Mouse (Mus musculus): ENCODE measurements around the gene Gm4491.

Gm4491 gene

GRCm38 (mm10) chr14:57115823-57116544, at the start of gene Gm4491:
Gene Gm4491 (minus strand): TSS chr14:57115883.
- no peak for DNase-seq (ENCODE audit: low spot score)

DNA sequence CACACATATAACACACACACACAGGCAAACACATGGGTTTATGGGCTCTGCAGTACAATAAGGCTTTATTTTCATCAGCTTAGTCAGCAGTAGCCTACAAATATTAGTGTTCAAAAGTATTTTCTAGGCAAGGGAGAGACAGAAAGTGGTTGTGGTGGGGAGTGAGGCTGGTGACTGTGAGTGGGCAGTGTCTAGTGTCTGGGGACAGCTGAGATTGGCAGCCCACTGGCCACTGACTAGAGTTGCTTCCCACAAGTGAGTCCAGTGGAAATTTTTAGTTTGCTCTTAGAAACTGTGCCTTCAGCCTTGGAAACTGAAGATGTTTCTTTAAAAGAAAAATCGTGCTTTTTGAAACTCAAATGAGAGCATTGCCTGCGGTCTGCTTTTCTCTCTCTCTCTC, 46.1 kb upstream of the Gm4491 start:
- no peak for DNase-seq (ENCODE audit: low spot score)

GRCm38 (mm10) chr14:57161201-57161600, 45.5 kb upstream of the Gm4491 start:
- DNase-seq (ENCODE audit: low spot score) = no peak

GRCm38 (mm10) chr14:57154916-57155315, 39.2 kb upstream of the Gm4491 start:
- DNase-seq (ENCODE audit: low spot score) = no peak

GRCm38 (mm10) chr14:57145741-57146140, 30.1 kb upstream of the Gm4491 start:
- no peak for DNase-seq (ENCODE audit: low spot score)

GRCm38 (mm10) chr14:57135265-57135664, 19.6 kb upstream of the Gm4491 start:
- DNase-seq (ENCODE audit: low spot score) = no peak

DNA sequence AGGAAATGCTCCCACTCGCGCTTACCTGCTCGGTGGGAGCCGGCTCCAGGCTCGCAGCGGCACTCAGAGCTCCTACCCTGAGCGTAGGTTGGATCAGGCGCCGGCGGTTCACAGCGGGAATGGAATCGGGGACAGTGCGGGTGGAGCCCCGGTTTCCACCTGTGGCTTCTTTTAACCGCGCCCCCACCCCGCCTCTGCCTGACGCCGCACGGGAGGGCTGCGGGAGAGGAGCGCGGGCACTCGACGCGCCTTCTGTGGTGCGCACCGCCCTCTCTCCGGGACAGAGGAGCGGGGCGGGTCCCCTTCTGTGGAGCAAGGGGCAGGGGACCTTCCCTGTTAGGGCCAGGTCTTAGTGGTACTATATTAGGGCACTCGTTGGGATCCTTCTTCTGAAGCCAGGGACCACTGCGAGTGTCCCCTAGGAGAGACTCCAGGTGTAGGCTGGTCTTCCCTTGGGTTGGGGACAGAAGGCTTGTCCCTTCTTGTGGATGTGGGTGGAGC, 17.5 kb upstream of the Gm4491 start, which contains the start of gene Gjb6:
Gjb6 (minus strand) TSS at position 451 of the 501 bp plus-strand sequence.
- no peak for DNase-seq (ENCODE audit: low spot score)

- peak; percentile 36 for DNase-seq (ENCODE audit: low spot score)
Measured at GRCm38 (mm10) chr14:57127383-57127782, 11.7 kb upstream of the Gm4491 start.

- DNase-seq (ENCODE audit: low spot score) = no peak
Measured at GRCm38 (mm10) chr14:57122295-57122694, 6.6 kb upstream of the Gm4491 start.

DNA sequence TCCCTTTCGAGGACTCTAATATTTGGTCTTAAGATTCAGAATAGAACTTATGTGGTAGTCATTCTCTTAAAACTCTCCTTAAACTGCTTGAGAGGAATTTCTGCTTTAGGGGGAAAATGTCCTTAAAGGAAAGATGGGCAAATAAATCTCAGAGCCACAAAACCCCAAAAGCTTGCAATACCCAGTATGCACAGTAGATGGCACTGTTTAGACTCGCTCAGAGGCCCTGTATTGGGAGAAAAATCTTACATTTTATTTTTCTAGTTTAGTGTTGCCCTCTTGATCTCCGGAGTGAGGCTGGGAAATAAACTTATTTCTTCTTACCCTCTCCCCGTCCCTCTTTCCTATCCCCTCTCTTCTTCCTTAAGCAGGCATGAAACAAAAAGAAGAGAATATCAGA, 6.5 kb downstream of the Gm4491 start:
- peak; percentile 27 for DNase-seq (ENCODE audit: low spot score)

GRCm38 (mm10) chr14:57107916-57108315, 7.8 kb downstream of the Gm4491 start:
- DNase-seq (ENCODE audit: low spot score) = no peak

- DNase-seq (ENCODE audit: low spot score) = no peak
Measured at GRCm38 (mm10) chr14:57107091-57107490, 8.6 kb downstream of the Gm4491 start.

DNA sequence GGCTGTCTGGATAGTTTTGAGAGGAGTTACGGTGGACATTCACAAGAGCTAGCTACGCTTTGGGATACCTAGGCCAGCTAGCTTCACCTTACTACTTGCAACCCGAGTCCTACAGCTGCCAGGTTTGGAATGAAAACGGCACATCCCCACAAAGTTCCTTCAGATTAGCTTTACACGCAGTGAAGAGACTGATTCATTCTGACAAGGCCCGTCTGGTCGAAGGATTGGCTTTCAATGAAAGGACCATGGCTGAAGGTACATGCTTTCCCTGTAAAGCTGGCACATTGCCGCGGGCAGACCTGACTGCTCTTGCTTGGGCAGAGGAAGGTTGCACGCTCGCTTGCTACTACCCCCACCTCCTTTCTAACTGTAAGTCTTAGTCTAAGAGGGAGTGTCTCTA, 10.0 kb downstream of the Gm4491 start:
- no peak for DNase-seq (ENCODE audit: low spot score)

DNA sequence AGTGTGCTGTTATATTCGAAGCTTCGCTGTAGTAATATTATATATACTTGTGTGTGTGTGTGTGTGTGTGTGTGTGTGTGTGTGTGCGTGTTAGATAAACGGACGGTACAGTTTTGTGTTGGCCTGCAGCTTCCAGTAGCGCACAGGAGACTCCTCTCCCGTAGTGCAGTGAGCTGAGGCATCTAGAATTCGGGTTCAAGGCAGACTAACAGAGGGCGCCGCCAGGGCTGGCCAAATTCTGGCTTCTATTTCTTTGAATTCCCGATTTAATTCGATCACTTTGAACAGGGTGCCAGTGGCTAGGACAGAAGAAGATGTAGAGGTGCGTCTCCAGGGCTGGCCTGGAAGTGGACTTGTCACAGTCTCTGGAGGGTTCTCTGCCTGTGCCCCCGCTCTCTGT, 10.6 kb downstream of the Gm4491 start:
- no peak for DNase-seq (ENCODE audit: low spot score)

- peak; percentile 65 for DNase-seq (ENCODE audit: low spot score)
Measured at GRCm38 (mm10) chr14:57104106-57105023, 11.3 kb downstream of the Gm4491 start, which contains the start of gene Gjb2. Gene Gjb2 (minus strand): TSS chr14:57104702.

GRCm38 (mm10) chr14:57103711-57104105, 12.0 kb downstream of the Gm4491 start:
- DNase-seq (ENCODE audit: low spot score) = no peak

- DNase-seq (ENCODE audit: low spot score) = no peak
Measured at GRCm38 (mm10) chr14:57103121-57103520, 12.6 kb downstream of the Gm4491 start.

- DNase-seq (ENCODE audit: low spot score) = no peak
Measured at GRCm38 (mm10) chr14:57101623-57102022, 14.1 kb downstream of the Gm4491 start.

DNA sequence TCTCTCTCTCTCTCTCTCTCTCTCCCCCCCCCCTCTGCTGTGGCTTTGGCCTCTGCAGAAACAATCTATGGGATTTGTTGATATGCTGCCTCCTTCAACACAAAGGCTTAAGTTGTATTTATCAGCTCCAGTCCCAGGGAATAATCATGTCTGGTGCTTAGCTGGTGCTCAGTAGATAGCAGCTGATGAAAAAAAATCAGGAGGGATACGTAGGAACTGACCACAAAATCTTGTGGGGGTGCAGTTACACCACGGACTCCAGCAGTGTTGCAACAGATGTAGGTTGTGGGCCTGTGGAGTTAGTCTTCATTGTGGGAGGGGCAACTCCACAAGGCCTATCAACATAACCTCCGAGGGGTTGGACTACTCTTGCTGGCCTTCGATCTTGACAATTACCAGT, 19.8 kb downstream of the Gm4491 start:
- DNase-seq (ENCODE audit: low spot score) = no peak

DNA sequence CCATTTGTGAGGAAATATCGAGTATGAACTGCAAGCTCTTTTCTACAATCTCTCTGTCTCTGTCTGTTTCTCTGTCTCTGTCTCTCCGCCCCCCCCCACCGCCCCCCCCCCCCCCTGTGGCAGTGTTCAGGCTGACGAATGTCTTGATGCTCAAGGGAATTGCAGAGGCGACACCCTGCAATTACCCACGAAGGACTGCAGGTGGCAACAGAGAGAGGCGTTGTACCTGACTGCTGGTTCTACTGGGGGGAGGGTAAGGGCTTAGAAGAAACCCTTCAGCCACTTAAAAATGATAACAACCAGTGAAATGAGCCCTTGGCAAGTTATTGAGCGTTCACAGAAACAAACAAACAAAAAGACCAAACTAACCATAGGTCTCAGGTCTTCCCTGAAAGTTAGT, 22.7 kb downstream of the Gm4491 start:
- DNase-seq (ENCODE audit: low spot score) = peak; percentile 48

DNA sequence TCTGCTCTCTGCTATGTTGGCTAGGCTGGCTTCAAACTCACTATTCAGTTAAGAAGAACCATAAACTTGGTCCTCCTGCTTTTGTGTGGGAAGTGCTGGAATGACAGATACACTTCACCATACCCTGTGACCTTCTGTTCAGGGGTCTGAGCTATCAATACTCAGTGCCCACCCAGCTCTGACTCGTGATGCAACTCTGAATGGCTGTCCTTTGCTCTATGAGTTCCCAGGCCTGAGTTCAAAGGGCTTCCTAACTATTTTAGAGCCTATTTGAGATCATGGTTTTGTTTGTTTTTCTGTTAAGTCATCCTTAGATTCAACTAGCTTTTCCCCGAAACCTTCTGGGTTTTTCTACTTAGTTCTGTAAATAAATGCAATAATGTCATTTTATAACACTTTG, 25.7 kb downstream of the Gm4491 start:
- no peak for DNase-seq (ENCODE audit: low spot score)

- DNase-seq (ENCODE audit: low spot score) = no peak
Measured at GRCm38 (mm10) chr14:57089107-57089506, 26.6 kb downstream of the Gm4491 start.

DNA sequence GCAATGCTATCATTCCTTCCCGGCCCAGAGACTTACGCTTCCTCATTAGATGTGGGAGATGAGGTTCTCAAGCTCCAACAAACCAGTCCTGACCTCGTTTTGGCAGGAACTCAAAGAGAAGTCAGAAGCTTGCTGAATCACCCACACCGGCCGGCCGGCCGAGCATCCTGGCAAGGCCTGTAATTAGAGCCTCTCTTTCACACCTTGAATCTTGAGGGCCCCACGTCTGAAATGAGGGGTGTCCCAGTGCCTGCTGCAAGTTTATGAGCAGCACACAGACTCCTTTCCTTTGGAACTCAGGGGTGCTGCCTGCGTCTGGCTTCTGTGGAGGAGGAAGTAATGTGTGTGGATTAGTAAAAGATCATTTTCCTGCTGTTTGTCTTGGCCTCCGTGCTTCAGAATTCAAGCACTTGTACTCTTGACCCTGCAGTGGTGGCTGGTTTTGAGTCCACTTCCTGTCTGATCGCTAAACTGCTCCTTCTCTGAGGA, 31.5 kb downstream of the Gm4491 start:
- peak; percentile 34 for DNase-seq (ENCODE audit: low spot score)
